Mouse (Mus musculus): ENCODE measurements around the gene Brinp2. TPM values are rescaled to one million over a fixed set of nuclear protein-coding genes. Genes with fewer than 3 reads are reported as not detected.

Brinp2 gene
- polyA plus RNA-seq, 1 experiment = not detected

- Histone ChIP-seq H3K79me2 (ENCODE audit: control insufficient read depth, insufficient read depth) (no peaks in the 10 kb centered on the region), H3K27me3 (ENCODE audit: control insufficient read depth, insufficient read depth, insufficient read length) (no peaks in the 10 kb centered on the region), H3K36me3 (ENCODE audit: control insufficient read depth, insufficient read depth) (no peaks in the 10 kb centered on the region), H3K4me3 (no peak overlapping the region), H3ac (ENCODE audit: control insufficient read depth, insufficient read length) (no peak overlapping the region), H3K4me2 (ENCODE audit: low read depth) (no peak overlapping the region)
- TF ChIP-seq TCF3 (IDR thresholded peaks at IDR 0.05; ENCODE audit: insufficient read length, low read depth) (no peak), CEBPB (IDR thresholded peaks at IDR 0.05; ENCODE audit: insufficient read depth, poor library complexity, severe bottlenecking) (no peak)
Observed at GRCm38 (mm10) chr1:158386781-158387180, 30.7 kb upstream of the Brinp2 start.

DNA sequence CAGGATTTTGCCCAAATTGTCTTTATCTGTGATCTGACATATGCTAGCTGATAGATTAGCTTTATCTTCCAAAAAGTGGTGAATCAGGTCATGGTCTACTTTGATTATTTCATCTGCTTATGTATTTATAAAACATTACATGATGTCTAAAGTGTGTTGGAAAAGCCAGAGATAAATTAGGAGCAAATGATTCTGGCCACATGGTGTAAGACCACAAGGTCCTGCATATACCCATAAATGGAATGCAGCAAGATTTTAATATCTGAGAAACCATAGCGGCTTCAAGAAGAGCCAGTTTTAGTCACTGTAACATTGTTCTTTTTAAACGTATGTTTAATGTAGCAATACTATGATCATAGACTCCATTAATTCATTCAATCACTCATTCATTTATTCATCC, 29.2 kb upstream of the Brinp2 start:
- no peaks in the 10 kb centered on the region for H3K27me3 ChIP-seq (ENCODE audit: control insufficient read depth, insufficient read depth, insufficient read length)
- no peak overlapping the region for H3K4me3 ChIP-seq
- no peaks in the 10 kb centered on the region for H3K79me2 ChIP-seq (ENCODE audit: control insufficient read depth, insufficient read depth)
- TF ChIP-seq POLR2AphosphoS2 (IDR thresholded peaks at IDR 0.05; ENCODE audit: insufficient read length, low read depth) (no peak), POLR2A (IDR thresholded peaks at IDR 0.05; ENCODE audit: insufficient read length, low read depth) (no peak), MYOD1 (IDR thresholded peaks at IDR 0.05; ENCODE audit: control insufficient read depth in 1 of 3, insufficient read length in 2 of 3, low read depth in 2 of 3) (no peak), SRF (IDR thresholded peaks at IDR 0.05; ENCODE audit: control insufficient read depth, insufficient read length, low read depth) (no peak)
- H3K36me3 ChIP-seq (ENCODE audit: control insufficient read depth, insufficient read depth) = no peaks in the 10 kb centered on the region
- no peak overlapping the region for H3K4me2 ChIP-seq (ENCODE audit: low read depth)
- H3ac ChIP-seq (ENCODE audit: control insufficient read depth, insufficient read length) = no peak overlapping the region

DNA sequence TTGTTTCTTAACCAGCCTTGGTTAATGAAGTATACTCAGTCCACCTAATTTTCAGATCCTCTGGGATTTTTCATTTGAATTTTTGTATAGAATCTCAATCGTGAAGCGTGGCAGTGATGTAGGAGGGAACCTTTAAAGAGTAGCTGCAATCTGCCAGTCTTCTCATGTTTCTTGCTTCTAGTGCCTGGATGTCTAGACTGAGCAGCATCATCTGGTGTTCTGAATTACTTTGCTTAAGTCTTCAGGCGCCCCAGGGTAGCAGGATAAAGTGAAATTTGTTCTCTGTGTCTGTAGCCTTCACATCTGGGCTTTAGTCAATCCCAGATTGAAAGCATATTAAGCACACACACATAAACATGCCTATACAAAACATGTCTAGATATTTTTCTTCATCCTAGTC, 27.1 kb upstream of the Brinp2 start:
- Histone ChIP-seq H3K79me2 (ENCODE audit: control insufficient read depth, insufficient read depth) (no peaks in the 10 kb centered on the region), H3ac (ENCODE audit: control insufficient read depth, insufficient read length) (no peak overlapping the region), H3K36me3 (ENCODE audit: control insufficient read depth, insufficient read depth) (no peaks in the 10 kb centered on the region), H3K4me2 (ENCODE audit: low read depth) (no peak overlapping the region), H3K4me3 (no peak overlapping the region), H3K27me3 (ENCODE audit: control insufficient read depth, insufficient read depth, insufficient read length) (no peaks in the 10 kb centered on the region)
- TF ChIP-seq REST (IDR thresholded peaks at IDR 0.05; ENCODE audit: insufficient read depth, insufficient read length) (no peak), CEBPB (IDR thresholded peaks at IDR 0.05; ENCODE audit: insufficient read depth, poor library complexity, severe bottlenecking) (no peak), USF1 (IDR thresholded peaks at IDR 0.05; ENCODE audit: low read depth) (no peak), MAX (IDR thresholded peaks at IDR 0.05; ENCODE audit: low read depth) (no peak), POLR2AphosphoS2 (IDR thresholded peaks at IDR 0.05; ENCODE audit: insufficient read length, low read depth) (no peak), MYOG (IDR thresholded peaks at IDR 0.05; ENCODE audit: control insufficient read depth in 1 of 3, insufficient read depth in 1 of 3, insufficient read length in 2 of 3, low read depth in 2 of 3) (no peak), TCF12 (IDR thresholded peaks at IDR 0.05; ENCODE audit: insufficient read depth, poor library complexity, severe bottlenecking) (no peak), E2F4 (IDR thresholded peaks at IDR 0.05; ENCODE audit: insufficient read depth) (no peak), POLR2A (IDR thresholded peaks at IDR 0.05; ENCODE audit: insufficient read length, low read depth) (no peak), MYOD1 (IDR thresholded peaks at IDR 0.05; ENCODE audit: control insufficient read depth in 1 of 3, insufficient read length in 2 of 3, low read depth in 2 of 3) (no peak), TCF3 (IDR thresholded peaks at IDR 0.05; ENCODE audit: insufficient read length, low read depth) (no peak), SRF (IDR thresholded peaks at IDR 0.05; ENCODE audit: control insufficient read depth, insufficient read length, low read depth) (no peak)

- Histone ChIP-seq H3K27me3 (ENCODE audit: control insufficient read depth, insufficient read depth, insufficient read length) (no peaks in the 10 kb centered on the region), H3ac (ENCODE audit: control insufficient read depth, insufficient read length) (no peak overlapping the region)
- TF ChIP-seq POLR2A (IDR thresholded peaks at IDR 0.05; ENCODE audit: insufficient read length, low read depth) (no peak), POLR2AphosphoS2 (IDR thresholded peaks at IDR 0.05; ENCODE audit: insufficient read length, low read depth) (no peak), REST (IDR thresholded peaks at IDR 0.05; ENCODE audit: insufficient read depth, insufficient read length) (no peak), TCF3 (IDR thresholded peaks at IDR 0.05; ENCODE audit: insufficient read length, low read depth) (no peak)
Observed at GRCm38 (mm10) chr1:158382277-158382676, 26.2 kb upstream of the Brinp2 start.

DNA sequence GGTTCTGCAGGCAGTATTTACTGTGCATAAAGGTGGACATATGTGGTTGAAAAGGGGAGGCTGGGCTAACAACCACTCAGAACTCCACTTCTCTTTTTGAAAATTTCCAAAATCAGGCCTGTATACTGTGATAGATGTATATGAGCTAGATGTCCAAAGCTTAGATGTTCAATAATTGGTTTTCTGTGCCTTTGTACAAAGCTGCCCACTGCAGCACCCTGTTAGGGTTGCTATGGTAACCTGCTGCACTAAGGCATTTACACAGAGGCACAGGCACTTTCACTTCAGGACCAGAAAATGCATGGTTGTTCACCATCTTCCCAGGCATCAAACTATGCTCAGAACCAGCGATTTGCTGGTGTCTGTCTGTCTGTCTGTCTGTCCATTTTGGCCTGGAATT, 8.3 kb upstream of the Brinp2 start:
- Histone ChIP-seq H3K4me3 (no peak overlapping the region), H3ac (ENCODE audit: control insufficient read depth, insufficient read length) (no peak overlapping the region), H3K79me2 (ENCODE audit: control insufficient read depth, insufficient read depth) (no peaks in the 10 kb centered on the region), H3K36me3 (ENCODE audit: control insufficient read depth, insufficient read depth) (no peaks in the 10 kb centered on the region), H3K27me3 (ENCODE audit: control insufficient read depth, insufficient read depth, insufficient read length) (no peaks in the 10 kb centered on the region), H3K4me2 (ENCODE audit: low read depth) (no peak overlapping the region)
- no peak for TF ChIP-seq SRF (IDR thresholded peaks at IDR 0.05; ENCODE audit: control insufficient read depth, insufficient read length, low read depth)
- TF ChIP-seq POLR2AphosphoS2 (IDR thresholded peaks at IDR 0.05; ENCODE audit: insufficient read length, low read depth) = no peak
- TF ChIP-seq E2F4 (IDR thresholded peaks at IDR 0.05; ENCODE audit: insufficient read depth) = no peak
- no peak for TF ChIP-seq USF1 (IDR thresholded peaks at IDR 0.05; ENCODE audit: low read depth)
- no peak for TF ChIP-seq POLR2A (IDR thresholded peaks at IDR 0.05; ENCODE audit: insufficient read length, low read depth)

More at GRCm38 (mm10) chr1:158382277-158382676, 26.2 kb upstream of the Brinp2 start:
- H3K4me2 ChIP-seq (ENCODE audit: low read depth) = no peak overlapping the region
- H3K36me3 ChIP-seq (ENCODE audit: control insufficient read depth, insufficient read depth) = no peaks in the 10 kb centered on the region
- no peak overlapping the region for H3K4me3 ChIP-seq
- H3K79me2 ChIP-seq (ENCODE audit: control insufficient read depth, insufficient read depth) = no peaks in the 10 kb centered on the region

Measured in myocyte (in vitro differentiated cells).